Mouse (Mus musculus) left cerebral cortex, postnatal 4 days (tissue): ENCODE data around the gene Ntm. TPM values are rescaled to one million over a fixed set of nuclear protein-coding genes. Genes with fewer than 3 reads are reported as not detected.

ENCODE experiments used
- DNase-seq: peaks from one replicate; pipeline ENCODE4 v3.0.0-alpha.2; 2022
- intact Hi-C: fragments of 180-260 bp; cut with DNase I; formaldehyde crosslinking; loops from one replicate; pipeline ENCODE4 v1.15.1; 2025
- total RNA-seq, 2 experiments: library from RNA; stranded (reverse); gene quantifications; 2 replicates each; pipeline ENCODE4 v1.2.3; 2021

The Ntm gene
- total RNA-seq, 2 experiments from 2014 or later, result 269 to 280 TPM

GRCm38 (mm10) chr9:29428322-29428721 is 534.6 kb downstream of the Ntm start:
- peak; percentile 59 for DNase-seq
- intact Hi-C loops, result no loop called here

GRCm38 (mm10) chr9:29426261-29426660 is 536.7 kb downstream of the Ntm start:
- intact Hi-C loops, result no loop called here
- DNase-seq, result no peak

- intact Hi-C loops, result no loop called here
- DNase-seq, result no peak
These were observed 547.4 kb downstream of the Ntm start for GRCm38 (mm10) chr9:29415578-29415977.

GRCm38 (mm10) chr9:29413126-29413525 is 549.8 kb downstream of the Ntm start:
- intact Hi-C loops, result loop anchor here (2.0 to 5.0 kb wide), 2 partner anchors 1076 to 1152 kb away; no protein-coding TSS in a partner anchor
- DNase-seq, result no peak

GRCm38 (mm10) chr9:29412181-29412771 is 550.7 kb downstream of the Ntm start:
- DNase-seq, result peak; percentile 60
- intact Hi-C loops, result loop anchor here (2.0 to 5.0 kb wide), 2 partner anchors 1075 to 1151 kb away; no protein-coding TSS in a partner anchor

GRCm38 (mm10) chr9:29411408-29412180 is 551.3 kb downstream of the Ntm start:
- intact Hi-C loops, result loop anchor here (2.0 to 5.0 kb wide), 2 partner anchors 1074 to 1151 kb away; no protein-coding TSS in a partner anchor
- peak; percentile 71 for DNase-seq

- DNase-seq, result no peak
- intact Hi-C loops, result loop anchor here (5.0 kb wide), 1 partner anchor 1074 kb away; no protein-coding TSS in a partner anchor
These were observed 552.1 kb downstream of the Ntm start for GRCm38 (mm10) chr9:29410728-29411407.

GRCm38 (mm10) chr9:29410284-29410683 is 552.7 kb downstream of the Ntm start:
- no peak for DNase-seq
- intact Hi-C loops, result loop anchor here (5.0 kb wide), 1 partner anchor 1073 kb away; no protein-coding TSS in a partner anchor

- DNase-seq, result peak; percentile 65
- intact Hi-C loops, result loop anchor here (2.0 kb wide), 1 partner anchor 237 kb away; no protein-coding TSS in a partner anchor
These were observed 553.6 kb downstream of the Ntm start for GRCm38 (mm10) chr9:29409216-29409907.

- peak; percentile 14 for DNase-seq
- intact Hi-C loops, result loop anchor here (2.0 kb wide), 1 partner anchor 239 kb away; no protein-coding TSS in a partner anchor
These were observed 555.0 kb downstream of the Ntm start for GRCm38 (mm10) chr9:29407954-29408353.

- intact Hi-C loops, result no loop called here
- no peak for DNase-seq
These were observed 556.0 kb downstream of the Ntm start for GRCm38 (mm10) chr9:29406973-29407372.

GRCm38 (mm10) chr9:29406046-29406445 is 556.9 kb downstream of the Ntm start:
- DNase-seq, result no peak
- intact Hi-C loops, result no loop called here

- DNase-seq, result no peak
- intact Hi-C loops, result no loop called here
These were observed 562.8 kb downstream of the Ntm start for GRCm38 (mm10) chr9:29400151-29400550.

GRCm38 (mm10) chr9:29396101-29396500 is 566.8 kb downstream of the Ntm start:
- DNase-seq, result no peak
- intact Hi-C loops, result no loop called here

GRCm38 (mm10) chr9:29393136-29393535 is 569.8 kb downstream of the Ntm start:
- no peak for DNase-seq
- intact Hi-C loops, result no loop called here

- intact Hi-C loops, result no loop called here
- peak; percentile 89 for DNase-seq
These were observed 572.0 kb downstream of the Ntm start for GRCm38 (mm10) chr9:29390796-29391517.

- intact Hi-C loops, result no loop called here
- no peak for DNase-seq
These were observed 573.7 kb downstream of the Ntm start for GRCm38 (mm10) chr9:29389224-29389623.

GRCm38 (mm10) chr9:29387136-29387535 is 575.8 kb downstream of the Ntm start:
- peak; percentile 78 for DNase-seq
- intact Hi-C loops, result no loop called here

- intact Hi-C loops, result no loop called here
- no peak for DNase-seq
These were observed 585.6 kb downstream of the Ntm start for GRCm38 (mm10) chr9:29377172-29378002.
